Mouse (Mus musculus): ENCODE measurements around the gene Dag1. TPM values are rescaled to one million over a fixed set of nuclear protein-coding genes. Genes with fewer than 3 reads are reported as not detected.

The Dag1 gene
- polyA plus RNA-seq, 1 experiment: 116 TPM

GRCm38 (mm10) chr9:108267691-108268090 lies 3.9 kb upstream of the Dag1 start:
- H3K27ac ChIP-seq (ENCODE audit: insufficient read depth, low read length): peak overlapping the region; percentile 65
- TF ChIP-seq POLR2A (IDR thresholded peaks at IDR 0.05; ENCODE audit: insufficient read depth, low read length) (no peak), EP300 (IDR thresholded peaks at IDR 0.05; ENCODE audit: insufficient read depth, low read depth, low read length) (no peak), CTCF (IDR thresholded peaks at IDR 0.05; ENCODE audit: low read depth, low read length) (no peak)
- H3K4me3 ChIP-seq (ENCODE audit: low read depth, low read length): no peak overlapping the region
- no peaks in the 10 kb centered on the region for H3K36me3 ChIP-seq (ENCODE audit: control insufficient read depth, insufficient read depth, low read length, poor library complexity, severe bottlenecking)
- no peaks in the 10 kb centered on the region for H3K27me3 ChIP-seq (ENCODE audit: control insufficient read depth, insufficient read depth, low read length, poor library complexity, severe bottlenecking)
- H3K9ac ChIP-seq (ENCODE audit: low read depth, poor library complexity, severe bottlenecking): no peak overlapping the region
- H3K4me1 ChIP-seq (ENCODE audit: control insufficient read depth, insufficient read depth, low read length): peaks cover 4% of the 10 kb centered on the region
- H3K9me3 ChIP-seq (replicated peaks; ENCODE audit: control insufficient read depth, insufficient read depth, low read length, poor library complexity, severe bottlenecking): no peaks in the 10 kb centered on the region

- Histone ChIP-seq H3K27me3 (ENCODE audit: control insufficient read depth, insufficient read depth, low read length, poor library complexity, severe bottlenecking) (no peaks in the 10 kb centered on the region), H3K36me3 (ENCODE audit: control insufficient read depth, insufficient read depth, low read length, poor library complexity, severe bottlenecking) (no peaks in the 10 kb centered on the region), H3K4me3 (ENCODE audit: low read depth, low read length) (no peak overlapping the region), H3K9me3 (replicated peaks; ENCODE audit: control insufficient read depth, insufficient read depth, low read length, poor library complexity, severe bottlenecking) (no peaks in the 10 kb centered on the region), H3K27ac (ENCODE audit: insufficient read depth, low read length) (peak overlapping the region; percentile 99), H3K4me1 (ENCODE audit: control insufficient read depth, insufficient read depth, low read length) (peaks cover 6% of the 10 kb centered on the region), H3K9ac (ENCODE audit: low read depth, poor library complexity, severe bottlenecking) (peak overlapping the region; percentile 52)
- no peak for TF ChIP-seq CTCF (IDR thresholded peaks at IDR 0.05; ENCODE audit: low read depth, low read length)
- no peak for TF ChIP-seq EP300 (IDR thresholded peaks at IDR 0.05; ENCODE audit: insufficient read depth, low read depth, low read length)
- no peak for TF ChIP-seq POLR2A (IDR thresholded peaks at IDR 0.05; ENCODE audit: insufficient read depth, low read length)
Measured at GRCm38 (mm10) chr9:108266261-108266935, 2.6 kb upstream of the Dag1 start.

GRCm38 (mm10) chr9:108264191-108264921 lies 598 bp upstream of the Dag1 start:
- Histone ChIP-seq H3K9ac (ENCODE audit: low read depth, poor library complexity, severe bottlenecking) (peak overlapping the region; percentile 52), H3K4me1 (ENCODE audit: control insufficient read depth, insufficient read depth, low read length) (peaks cover 10% of the 10 kb centered on the region), H3K4me3 (ENCODE audit: low read depth, low read length) (peak overlapping the region; percentile 61)

GRCm38 (mm10) chr9:108263131-108263681 lies 552 bp downstream of the Dag1 start:
- TF ChIP-seq EP300 (IDR thresholded peaks at IDR 0.05; ENCODE audit: insufficient read depth, low read depth, low read length) (no peak), CTCF (IDR thresholded peaks at IDR 0.05; ENCODE audit: low read depth, low read length) (no peak), POLR2A (IDR thresholded peaks at IDR 0.05; ENCODE audit: insufficient read depth, low read length) (no peak)
- H3K36me3 ChIP-seq (ENCODE audit: control insufficient read depth, insufficient read depth, low read length, poor library complexity, severe bottlenecking): no peaks in the 10 kb centered on the region
- peak overlapping the region; percentile 73 for H3K4me3 ChIP-seq (ENCODE audit: low read depth, low read length)
- H3K9ac ChIP-seq (ENCODE audit: low read depth, poor library complexity, severe bottlenecking): peak overlapping the region; percentile 91
- peaks cover 6% of the 10 kb centered on the region for H3K4me1 ChIP-seq (ENCODE audit: control insufficient read depth, insufficient read depth, low read length)
- H3K27me3 ChIP-seq (ENCODE audit: control insufficient read depth, insufficient read depth, low read length, poor library complexity, severe bottlenecking): no peaks in the 10 kb centered on the region
- no peaks in the 10 kb centered on the region for H3K9me3 ChIP-seq (replicated peaks; ENCODE audit: control insufficient read depth, insufficient read depth, low read length, poor library complexity, severe bottlenecking)
- H3K27ac ChIP-seq (ENCODE audit: insufficient read depth, low read length): peak overlapping the region; percentile 71

More at GRCm38 (mm10) chr9:108264191-108264921, 598 bp upstream of the Dag1 start:
- H3K36me3 ChIP-seq (ENCODE audit: control insufficient read depth, insufficient read depth, low read length, poor library complexity, severe bottlenecking): no peaks in the 10 kb centered on the region
- H3K27me3 ChIP-seq (ENCODE audit: control insufficient read depth, insufficient read depth, low read length, poor library complexity, severe bottlenecking): no peaks in the 10 kb centered on the region
- H3K27ac ChIP-seq (ENCODE audit: insufficient read depth, low read length): peak overlapping the region; percentile 99
- TF ChIP-seq POLR2A (IDR thresholded peaks at IDR 0.05; ENCODE audit: insufficient read depth, low read length) (no peak), EP300 (IDR thresholded peaks at IDR 0.05; ENCODE audit: insufficient read depth, low read depth, low read length) (peak; percentile 47), CTCF (IDR thresholded peaks at IDR 0.05; ENCODE audit: low read depth, low read length) (no peak)
- no peaks in the 10 kb centered on the region for H3K9me3 ChIP-seq (replicated peaks; ENCODE audit: control insufficient read depth, insufficient read depth, low read length, poor library complexity, severe bottlenecking)

- H3K36me3 ChIP-seq (ENCODE audit: control insufficient read depth, insufficient read depth, low read length, poor library complexity, severe bottlenecking): no peaks in the 10 kb centered on the region
- no peaks in the 10 kb centered on the region for H3K27me3 ChIP-seq (ENCODE audit: control insufficient read depth, insufficient read depth, low read length, poor library complexity, severe bottlenecking)
- H3K9me3 ChIP-seq (replicated peaks; ENCODE audit: control insufficient read depth, insufficient read depth, low read length, poor library complexity, severe bottlenecking): no peaks in the 10 kb centered on the region
- no peak for TF ChIP-seq CTCF (IDR thresholded peaks at IDR 0.05; ENCODE audit: low read depth, low read length)
- TF ChIP-seq EP300 (IDR thresholded peaks at IDR 0.05; ENCODE audit: insufficient read depth, low read depth, low read length): no peak
- TF ChIP-seq POLR2A (IDR thresholded peaks at IDR 0.05; ENCODE audit: insufficient read depth, low read length): no peak
- 0 out of 2 replicates have a peak overlapping the region, but pooled peaks have one; percentile 71 for H3K27ac ChIP-seq (ENCODE audit: insufficient read depth, low read length)
- peaks cover 6% of the 10 kb centered on the region for H3K4me1 ChIP-seq (ENCODE audit: control insufficient read depth, insufficient read depth, low read length)
- H3K4me3 ChIP-seq (ENCODE audit: low read depth, low read length): peak overlapping the region; percentile 73
- H3K9ac ChIP-seq (ENCODE audit: low read depth, poor library complexity, severe bottlenecking): peak overlapping the region; percentile 91
Measured at GRCm38 (mm10) chr9:108262494-108263049, 1.2 kb downstream of the Dag1 start.
